Mouse (Mus musculus): ENCODE data around the gene Pfkfb2.

The Pfkfb2 gene

DNA sequence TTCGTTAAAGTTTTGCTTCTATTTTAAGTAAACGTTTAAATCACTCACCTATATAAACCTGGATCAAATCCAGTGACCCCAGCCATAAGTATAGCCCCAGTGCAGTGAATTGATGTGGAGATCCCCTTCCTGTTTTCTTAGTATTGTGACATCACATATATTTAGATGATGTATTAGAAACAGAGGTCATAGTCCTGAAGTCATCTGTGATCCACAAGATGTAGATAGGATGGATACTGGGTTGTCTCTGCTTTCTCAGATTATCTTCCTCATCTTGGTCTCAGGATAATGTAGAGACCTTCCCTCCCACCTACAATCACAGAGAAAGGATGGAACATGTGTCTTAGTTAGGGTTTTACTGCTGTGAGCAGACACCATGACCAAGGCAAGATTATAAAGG lies at the start of gene Pfkfb2:
TSS of gene Pfkfb2 (minus strand) at position 101 of the 400 bp plus-strand sequence.
- no peak for DNase-seq (ENCODE audit: low spot score in 2 of 2)

DNA sequence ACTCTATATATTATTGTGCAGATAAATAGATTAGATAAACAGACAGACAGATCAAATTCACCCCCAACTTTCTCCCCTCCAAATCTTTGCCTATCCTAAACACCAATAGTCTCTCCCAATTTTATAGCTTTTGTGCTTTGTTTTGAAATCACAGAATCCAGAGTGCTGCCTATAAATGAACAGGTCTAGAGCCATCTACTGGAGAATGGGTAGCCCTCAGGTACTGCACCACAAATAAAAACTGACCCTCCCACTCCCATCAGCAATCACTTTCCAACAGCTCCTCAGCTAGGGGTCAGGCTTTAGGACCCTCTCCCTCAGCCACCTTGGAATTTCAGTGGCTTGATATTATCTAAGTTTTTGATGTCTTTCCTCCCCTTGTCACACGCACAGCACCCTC lies 47.6 kb upstream of the Pfkfb2 start:
- DNase-seq (ENCODE audit: low spot score in 2 of 2): no peak

DNA sequence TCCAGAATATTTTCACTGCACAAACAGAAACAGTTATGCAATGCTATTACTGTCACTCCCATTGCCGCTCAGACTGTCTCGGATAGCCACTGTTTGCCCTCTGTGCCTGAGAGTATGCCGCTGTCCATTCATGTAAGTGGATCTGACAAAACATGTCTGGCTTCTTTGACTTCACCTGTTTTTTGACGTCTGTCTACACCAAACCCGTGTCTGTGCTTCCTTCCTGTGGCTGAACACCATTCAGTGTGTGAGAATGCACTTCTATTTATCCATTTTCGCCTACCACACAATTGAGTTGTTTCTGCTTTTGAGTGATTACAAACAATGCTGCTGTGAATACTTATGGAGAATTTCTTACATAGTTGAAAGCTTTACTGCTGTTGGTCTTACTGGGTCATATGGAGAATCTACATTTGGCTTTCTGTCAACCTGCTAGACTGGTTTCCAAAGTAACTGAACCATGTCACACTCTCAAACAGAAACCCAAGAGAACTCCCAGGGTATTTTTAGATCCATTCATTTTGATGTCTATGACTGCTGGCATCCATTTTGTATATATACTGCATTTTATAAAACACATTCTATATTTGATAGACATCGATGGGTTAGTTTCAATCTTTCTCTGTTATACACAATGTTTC lies 46.8 kb upstream of the Pfkfb2 start:
- no peak for DNase-seq (ENCODE audit: low spot score in 2 of 2)

DNA sequence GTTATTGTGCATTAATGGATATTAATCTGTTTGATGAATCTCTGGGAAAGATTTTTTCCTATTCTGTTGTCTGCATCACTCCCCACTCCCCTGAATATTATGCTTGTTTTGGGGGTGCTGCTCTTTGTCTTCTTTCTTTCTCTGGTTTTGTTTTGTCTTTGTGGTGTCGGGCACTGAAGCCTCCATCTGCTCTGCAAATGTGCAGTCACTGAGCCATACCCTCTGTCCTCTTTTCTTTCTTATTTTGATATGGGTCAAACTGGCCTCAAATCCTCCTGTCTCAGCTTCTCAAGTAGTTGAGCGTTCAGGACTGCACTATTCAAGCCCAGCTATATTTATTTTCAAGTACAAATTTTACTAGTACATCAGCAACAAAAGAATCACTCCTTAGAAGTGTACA lies 46.2 kb upstream of the Pfkfb2 start:
- DNase-seq (ENCODE audit: low spot score in 2 of 2): no peak

DNA sequence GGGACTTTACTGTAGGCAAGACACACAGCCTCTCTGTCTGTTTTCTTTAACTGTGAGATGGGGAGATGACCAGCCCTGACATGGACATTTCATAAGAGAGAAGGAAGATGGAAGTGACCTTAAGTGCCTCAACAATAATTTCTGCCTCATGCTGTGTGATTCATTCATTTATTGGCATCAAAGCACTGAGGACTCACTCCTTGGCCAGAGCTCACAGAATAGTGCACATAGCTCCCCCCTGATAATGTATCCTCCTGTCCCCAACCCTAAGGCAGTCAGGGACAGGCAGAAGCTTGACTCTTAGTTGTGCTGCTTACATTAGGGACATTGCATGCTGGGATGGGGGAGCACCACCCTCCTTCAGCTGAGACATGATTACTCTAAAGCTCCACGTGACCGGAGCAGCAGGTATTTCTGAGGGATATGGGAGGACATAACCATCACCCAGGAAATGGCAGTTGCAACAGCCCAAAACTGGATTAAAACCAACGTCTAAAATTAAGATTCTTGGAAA lies 42.0 kb upstream of the Pfkfb2 start:
- DNase-seq (ENCODE audit: low spot score in 2 of 2): no peak

DNA sequence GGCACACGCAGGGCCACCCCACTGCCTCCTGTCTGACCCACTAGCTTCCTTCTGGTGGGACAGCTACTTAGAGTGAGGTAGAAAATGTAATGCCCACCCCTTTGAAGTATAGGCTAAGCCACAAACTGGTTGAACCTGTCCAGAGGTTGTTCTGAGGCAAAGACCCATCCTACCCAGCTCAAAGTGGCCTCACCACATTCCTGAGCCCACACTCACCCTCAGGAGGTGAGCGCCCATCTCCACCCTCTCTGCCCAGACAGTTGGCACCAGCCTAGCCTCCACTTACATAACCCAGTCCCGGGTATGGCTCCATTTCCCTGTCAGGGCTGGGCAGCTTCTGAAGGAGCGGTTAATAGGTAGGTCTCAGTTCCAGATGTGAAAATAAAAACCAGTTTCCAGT lies 41.4 kb upstream of the Pfkfb2 start:
- DNase-seq (ENCODE audit: low spot score in 2 of 2): no peak

DNA sequence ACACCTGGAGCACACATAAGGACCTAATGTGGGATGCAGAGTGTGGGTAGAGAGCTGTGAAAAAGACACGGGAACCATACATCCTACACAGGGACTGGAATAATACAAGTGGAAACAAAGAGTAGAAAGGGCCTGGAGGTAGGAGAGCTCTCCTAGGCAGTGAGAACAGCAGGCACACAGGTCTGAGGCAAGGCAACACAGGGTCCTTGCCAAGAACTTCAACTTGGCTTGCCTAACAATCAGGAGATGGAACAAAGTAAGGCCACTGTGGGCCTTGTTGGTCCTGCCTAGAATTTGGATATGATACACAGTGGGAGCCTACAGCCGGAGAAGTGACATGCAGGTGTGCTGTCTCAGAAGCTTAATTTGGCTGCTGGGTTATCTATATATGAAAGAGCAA lies 40.9 kb upstream of the Pfkfb2 start:
- no peak for DNase-seq (ENCODE audit: low spot score in 2 of 2)

DNA sequence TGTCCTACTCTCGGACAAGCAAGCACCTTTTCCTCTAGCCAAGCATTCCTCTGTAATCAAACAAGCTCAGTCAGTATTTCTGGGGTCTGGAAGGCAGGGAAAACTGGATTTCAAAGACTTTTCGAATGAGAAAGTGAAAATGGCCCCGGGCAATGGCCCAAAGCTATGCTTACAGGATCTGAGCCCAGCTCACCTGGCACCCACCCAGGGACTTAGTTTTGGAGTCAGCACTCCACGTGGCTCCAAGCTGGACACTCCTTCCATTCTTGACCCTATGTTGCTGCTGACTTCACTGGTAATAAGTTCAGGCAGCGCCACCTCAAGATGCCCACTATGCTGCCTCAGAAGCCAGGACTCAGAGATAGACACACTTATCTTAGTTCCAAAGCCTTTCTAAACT lies 38.0 kb upstream of the Pfkfb2 start:
- no peak for DNase-seq (ENCODE audit: low spot score in 2 of 2)

DNA sequence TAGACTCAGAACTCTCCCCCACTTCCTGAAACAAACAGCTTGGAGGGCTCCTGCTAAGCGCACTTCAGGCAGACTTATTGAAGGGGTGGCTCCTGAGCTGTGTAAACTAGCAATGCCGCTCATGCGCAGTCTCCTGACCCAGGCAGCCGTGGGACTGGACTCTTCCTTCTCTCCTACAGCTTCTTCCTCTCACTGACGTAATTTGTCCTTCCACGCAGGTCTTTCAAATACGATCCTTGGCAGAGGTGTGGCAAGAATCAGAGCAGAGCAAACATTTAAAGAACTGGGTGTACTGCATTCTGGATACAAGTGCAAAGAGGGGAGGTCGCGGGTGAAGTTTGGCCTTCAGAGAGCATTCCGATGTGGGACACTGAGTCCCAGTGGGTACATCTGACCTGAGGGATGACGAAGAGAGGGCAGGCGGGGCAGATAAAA lies 35.0 kb upstream of the Pfkfb2 start:
- DNase-seq (ENCODE audit: low spot score in 2 of 2): no peak

DNA sequence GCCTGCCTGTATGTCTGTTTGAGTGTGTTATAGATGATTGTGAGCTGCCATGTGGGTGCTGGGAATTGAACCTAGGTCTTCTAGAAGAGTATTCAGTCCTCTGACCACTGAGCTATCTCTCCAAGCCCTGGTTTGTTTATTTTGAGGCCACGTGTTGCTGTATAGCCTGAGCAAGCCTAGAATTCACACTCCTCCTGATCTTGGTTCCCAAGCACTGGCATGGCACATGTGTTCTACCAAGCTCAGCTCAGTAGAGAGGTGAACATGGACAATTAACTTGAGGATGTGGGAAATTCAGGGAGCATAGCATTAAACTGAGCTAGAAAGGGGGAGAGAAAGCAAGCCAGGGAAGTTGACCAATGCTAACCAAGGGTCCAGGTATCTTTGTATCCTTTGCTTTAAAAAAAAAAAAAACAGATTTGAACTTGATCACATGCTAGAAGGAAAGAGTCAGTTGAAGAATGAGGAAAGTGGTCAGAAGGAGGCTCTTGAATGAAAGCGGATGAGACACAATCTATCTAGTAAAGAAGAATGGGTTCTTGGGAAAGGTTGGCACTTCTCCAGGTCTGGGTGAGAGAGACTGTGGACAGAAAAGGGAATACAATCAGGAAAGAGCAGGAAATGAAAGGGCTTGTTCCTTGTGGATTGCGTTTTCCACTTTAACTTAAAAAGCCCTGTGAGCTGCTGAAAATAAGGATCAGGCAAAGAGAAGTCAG lies 33.1 kb upstream of the Pfkfb2 start:
- no peak for DNase-seq (ENCODE audit: low spot score in 2 of 2)

DNA sequence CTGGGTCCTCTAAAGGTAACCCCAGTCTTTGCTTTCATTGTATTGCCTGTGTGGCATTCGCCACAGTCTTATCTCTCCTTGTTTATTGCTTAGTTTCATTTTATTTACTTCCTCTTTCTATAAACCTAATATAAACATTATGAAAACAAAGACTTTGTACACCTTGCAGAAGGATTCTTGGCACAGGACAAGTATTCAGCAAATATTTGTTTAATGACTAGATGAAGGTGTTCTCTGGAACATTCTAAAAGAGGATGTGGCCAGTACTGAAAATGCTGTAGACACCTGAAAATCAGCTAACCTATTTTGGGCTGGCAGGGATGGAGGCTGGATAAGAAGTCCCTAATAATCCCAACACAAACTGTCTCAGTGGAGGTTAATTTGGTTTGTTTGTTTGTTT lies 32.5 kb upstream of the Pfkfb2 start:
- DNase-seq (ENCODE audit: low spot score in 2 of 2): no peak

DNA sequence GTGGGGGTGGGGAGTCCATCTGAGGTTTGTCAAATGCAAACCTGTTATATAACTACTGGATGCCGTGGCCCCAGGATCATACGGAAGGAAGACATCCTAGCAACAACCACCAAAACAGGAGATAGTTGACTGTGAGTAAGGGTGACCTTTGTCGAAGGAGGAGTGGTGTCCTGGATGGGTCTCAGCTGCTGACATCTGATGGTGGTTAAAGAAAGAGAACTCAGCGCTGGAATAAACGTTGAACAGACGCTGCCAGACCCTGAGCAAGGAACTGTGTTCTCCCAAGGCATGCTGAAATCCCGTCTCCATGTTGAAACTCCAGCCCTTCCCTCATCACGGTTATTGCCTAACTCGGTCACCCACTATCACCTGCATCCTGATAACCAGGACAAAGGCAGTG lies 30.6 kb upstream of the Pfkfb2 start:
- no peak for DNase-seq (ENCODE audit: low spot score in 2 of 2)

DNA sequence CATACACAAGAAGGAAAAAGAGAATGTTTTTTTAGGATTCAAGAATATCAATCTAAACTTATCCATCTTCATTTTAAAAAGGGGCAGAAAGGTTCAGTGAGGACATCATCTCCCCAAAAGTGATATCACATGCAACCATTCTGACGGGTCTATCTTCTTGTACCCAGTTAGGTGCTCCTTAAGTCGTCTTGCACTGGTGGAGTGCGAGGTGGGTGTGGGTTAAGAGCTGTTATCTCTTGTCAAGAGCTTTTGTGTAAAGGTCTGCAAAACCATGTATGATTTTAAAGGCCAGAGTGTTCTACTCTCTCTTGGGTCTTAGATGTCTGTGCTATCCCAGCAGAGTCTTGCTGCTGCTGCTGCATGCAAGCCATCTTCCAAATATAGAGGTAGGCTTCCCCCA lies 17.8 kb upstream of the Pfkfb2 start:
- no peak for DNase-seq (ENCODE audit: low spot score in 2 of 2)

DNA sequence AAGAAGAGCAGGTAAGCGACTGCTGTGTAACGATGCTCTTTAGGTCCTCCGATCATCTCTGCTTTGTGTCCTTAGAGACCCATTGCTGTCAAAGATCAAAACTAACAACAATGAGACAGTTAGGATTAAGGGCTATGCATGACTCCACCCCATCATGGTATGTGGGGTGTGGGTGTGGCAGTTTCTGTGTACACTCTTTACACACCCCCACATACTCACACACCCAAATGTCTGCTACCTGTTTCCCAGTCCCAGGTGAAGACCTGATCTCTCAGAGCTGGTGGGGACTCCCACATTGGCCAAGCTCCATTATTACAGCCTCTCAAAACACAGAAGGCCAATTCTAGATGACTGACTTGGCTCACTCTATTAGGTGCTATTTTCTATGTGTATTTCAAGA lies 16.5 kb upstream of the Pfkfb2 start:
- no peak for DNase-seq (ENCODE audit: low spot score in 2 of 2)

DNA sequence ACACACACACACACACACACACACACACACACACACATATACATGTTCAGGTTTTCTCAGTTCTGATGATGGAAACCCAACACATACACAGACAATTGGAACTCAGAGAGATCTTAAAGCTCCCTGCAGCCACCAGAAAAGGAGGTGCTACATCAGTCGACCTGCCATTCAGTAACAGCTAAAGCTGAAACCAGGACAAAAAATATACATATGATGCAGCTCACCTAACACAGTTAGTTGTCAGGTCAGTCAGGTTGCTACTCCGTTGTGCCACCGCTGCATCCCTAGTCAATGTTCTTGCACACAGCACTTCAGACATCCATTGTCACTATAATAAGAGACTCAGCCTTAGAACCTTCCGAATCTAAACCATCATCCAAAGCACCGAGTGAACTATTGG lies 15.9 kb upstream of the Pfkfb2 start:
- DNase-seq (ENCODE audit: low spot score in 2 of 2): no peak

DNA sequence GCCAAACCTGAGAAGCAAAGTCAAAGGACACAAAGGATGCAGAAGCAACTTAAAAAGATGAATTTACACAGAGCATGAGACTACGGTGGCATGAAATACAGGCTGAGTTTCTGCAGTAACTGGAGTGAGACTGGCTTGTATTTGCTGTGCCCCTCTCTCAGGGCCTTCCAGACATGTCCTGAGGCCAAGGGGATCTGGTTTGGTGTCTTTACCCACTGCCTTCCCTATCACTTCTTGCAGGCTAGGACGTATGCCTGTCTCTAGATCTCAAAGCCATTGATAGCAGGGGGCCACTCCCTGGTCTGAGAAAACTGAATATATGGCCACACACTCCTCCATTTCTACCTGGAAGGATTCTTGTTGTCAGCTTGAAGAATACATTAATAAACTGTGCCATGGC lies 15.2 kb upstream of the Pfkfb2 start:
- DNase-seq (ENCODE audit: low spot score in 2 of 2): no peak

DNA sequence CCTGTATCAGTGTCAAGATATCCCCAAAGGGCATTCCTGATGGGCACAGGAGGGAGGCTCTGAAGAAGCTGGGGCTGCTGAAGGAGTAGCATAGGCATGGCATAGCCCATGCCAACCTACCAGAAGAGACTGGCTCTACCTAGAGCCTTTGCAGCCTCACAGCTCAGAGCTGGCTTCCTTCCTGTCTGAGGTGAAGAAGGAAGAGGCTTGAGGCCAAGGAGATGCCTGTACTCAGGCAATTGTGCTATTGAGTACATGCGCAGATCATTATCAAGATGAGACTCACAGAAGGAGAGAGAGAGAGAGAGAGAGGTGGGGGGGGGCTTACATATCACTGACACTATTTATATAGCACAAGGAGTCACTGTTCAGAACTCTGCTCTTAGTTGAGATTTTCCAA lies 14.7 kb upstream of the Pfkfb2 start:
- no peak for DNase-seq (ENCODE audit: low spot score in 2 of 2)

DNA sequence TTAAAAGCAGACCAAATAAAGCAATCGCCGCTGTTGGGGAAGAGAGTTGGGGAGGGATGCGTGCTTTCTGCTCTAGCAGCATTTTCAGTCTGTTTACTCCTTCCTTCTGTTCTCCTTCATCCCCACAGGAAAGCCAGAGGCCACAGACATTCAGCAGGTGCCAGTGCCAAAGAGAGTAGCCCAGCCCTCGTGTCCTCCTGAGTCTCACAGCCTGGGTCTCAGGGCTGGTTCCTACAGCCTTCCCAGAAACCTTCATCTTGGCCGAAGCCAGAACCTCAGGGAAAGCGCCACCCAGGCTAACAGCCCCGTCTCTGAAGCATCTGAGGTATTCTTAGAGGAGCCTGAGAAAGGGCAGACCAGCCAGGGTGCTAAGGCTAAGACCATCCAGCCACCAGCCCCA lies 13.1 kb upstream of the Pfkfb2 start:
- no peak for DNase-seq (ENCODE audit: low spot score in 2 of 2)

DNA sequence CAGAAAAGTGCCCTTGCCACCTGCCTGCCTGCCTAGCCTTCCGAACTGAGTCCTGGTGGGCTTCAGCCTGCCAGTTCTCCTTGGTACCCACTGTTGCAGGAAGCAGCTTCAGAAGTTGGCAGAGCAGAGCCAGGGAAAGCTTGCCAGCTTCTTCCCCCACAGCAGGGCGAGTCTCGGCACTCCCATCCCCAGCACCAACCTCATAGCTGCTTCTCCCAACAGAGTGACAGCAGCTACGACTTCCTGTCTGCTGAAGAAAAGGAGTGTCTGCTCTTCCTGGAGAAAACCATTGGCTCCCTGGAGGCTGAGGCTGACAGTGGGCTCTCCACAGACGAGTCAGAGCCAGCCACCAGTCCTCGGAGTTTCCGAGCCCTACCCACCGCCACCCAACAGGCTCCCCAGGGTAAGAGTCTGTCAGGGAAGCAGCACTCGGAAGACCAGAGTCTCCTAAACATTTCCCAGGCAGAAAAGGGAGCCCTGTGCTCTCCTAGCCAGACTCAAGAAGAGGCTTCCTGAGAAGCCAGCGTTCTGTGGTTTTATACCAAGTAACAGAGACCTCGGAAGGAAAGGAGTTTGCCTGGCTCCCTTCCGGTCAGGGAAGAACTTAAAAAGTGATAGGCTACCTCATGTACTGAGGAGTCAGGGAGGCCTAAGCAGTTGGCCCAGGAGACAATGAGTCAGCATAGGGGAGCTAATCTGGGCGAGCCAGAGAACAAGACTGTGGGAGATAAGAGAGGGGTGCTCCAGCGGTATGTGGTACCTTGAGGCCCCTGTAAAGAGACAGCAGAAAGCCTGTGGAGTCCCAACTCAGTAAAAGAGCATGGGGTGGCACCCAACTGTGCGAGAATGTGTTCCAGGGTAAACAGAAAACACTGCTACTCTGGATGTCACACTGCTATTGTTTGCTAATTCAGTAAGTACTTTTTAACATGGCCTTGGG lies 12.0 kb upstream of the Pfkfb2 start:
- peak; percentile 54 to 58 for DNase-seq (ENCODE audit: low spot score in 2 of 2)

DNA sequence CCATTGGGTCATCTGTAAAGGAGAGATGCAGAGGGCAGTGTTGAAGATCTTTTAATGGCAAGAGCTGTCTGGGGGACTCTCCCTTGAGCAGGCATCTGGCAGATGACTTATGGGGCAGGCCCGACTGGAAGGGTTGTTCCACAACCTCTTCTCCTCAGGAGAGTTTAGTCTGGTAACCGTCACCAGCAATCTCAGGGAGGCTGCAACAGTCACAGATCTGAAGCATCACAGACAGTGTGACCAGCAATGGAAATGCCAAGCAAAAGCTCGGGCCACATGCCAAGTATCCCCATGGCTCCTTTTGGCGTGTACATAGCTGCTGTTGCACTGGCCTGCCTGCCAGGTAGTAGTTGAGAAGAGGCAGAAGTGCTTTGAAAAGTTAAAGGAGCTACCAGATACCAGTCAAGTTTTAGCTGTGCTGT lies 11.2 kb upstream of the Pfkfb2 start:
- DNase-seq (ENCODE audit: low spot score in 2 of 2): no peak

DNA sequence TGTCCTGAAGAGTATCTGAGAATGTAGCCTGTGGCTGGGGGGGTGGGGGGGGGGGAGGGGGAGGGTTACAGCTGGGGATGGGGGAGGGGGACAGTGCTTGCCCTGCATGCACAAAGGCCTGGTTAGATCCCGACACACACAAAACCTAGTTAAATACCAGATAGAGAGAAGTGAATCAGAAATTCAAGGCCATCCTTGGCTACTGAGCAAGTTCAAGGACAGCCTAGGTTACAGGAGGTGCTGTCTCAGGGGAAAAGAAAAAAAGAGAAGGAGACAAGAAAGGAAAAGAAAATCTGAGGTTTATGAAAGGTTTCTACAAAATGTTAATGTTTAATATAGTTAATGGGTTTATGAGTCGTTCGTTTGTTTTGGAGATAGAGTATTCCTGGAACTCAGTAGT lies 10.6 kb upstream of the Pfkfb2 start:
- DNase-seq (ENCODE audit: low spot score in 2 of 2): no peak

DNA sequence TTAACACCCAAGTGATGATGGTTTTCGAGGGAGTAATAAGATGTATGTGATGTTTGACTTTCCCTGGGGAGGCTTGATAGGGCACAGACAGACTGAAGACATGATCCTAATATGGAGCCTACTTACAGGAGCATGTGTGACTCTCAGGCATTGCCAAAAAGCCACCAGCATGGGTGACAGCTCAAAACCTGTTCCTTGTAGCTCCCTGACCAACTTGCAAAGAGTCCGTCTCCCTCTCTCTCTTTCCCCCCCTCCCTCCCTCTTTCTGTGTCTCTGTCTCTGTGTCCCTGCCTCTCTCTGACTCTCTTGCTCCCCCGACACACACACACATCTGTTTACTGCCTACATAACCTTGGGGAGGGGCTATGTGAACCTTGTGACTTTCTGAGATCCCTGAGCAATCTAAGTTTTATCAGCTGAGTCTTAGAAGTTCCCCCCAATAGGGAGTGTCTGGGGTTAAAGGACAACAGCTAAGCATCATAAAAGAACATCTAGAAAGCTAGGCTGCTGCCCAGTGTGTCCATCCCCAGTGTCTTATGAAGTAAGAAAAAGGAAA lies 9.6 kb upstream of the Pfkfb2 start:
- DNase-seq (ENCODE audit: low spot score in 2 of 2): no peak
